Mouse (Mus musculus) NIH3T3 (cell line): ENCODE measurements at regions not wholly inside any gene's neighbourhood (a gene's known extent, or its start where the extent isn't known, plus 50 kb on each side); places are given as distances from the start of the nearest gene placed in this dataset.

Experiments used
- DNase-seq: peaks from one replicate; pipeline ENCODE4 v3.0.0-alpha.2; 2012; ENCODE audit warnings: low read depth

DNA sequence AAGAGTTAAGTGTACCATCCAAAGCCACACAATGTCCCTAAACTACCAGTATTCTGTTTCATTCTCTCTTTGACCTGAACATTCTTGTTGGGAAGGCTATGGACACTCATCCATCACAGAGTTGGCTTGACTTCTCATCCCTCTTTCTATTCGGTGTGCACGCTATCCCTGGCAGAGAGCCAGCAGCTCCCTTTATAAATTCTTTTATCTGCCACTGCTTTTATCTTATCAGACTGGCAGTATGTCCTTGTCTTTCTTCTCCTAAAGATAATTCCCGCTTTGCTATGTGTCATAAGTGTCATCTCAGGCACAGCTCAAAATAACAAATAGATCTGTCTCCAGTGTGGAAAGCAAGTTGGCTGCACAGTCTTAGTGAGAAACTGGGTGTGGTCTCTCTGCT is 106.6 kb upstream of the Lipc start:
- DNase-seq, result no peak

- DNase-seq, result no peak
Measured at GRCm38 (mm10) chr9:71056836-71057235, 104.8 kb upstream of the Lipc start.

DNA sequence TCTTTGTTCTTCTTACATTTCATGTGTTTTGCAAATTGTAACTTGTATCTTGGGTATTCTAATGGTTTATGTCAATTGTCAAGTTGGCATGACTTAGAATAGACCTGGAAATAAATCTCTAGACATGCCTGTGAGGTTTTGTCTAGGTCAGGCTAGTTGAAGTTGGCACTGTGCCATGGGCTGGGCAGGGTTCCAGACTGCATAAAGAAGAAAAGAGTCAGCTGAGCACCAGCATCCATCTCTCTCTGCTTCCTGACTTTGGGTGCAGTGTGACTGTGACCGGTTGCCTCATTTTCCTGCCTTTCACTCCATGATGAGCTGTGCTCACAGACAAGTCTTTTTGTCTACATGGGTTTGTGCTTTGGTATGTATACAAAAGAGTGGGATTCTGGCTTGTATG is 91.9 kb upstream of the Lipc start:
- peak; percentile 7 for DNase-seq

GRCm38 (mm10) chr9:71035286-71035685 is 83.3 kb upstream of the Lipc start:
- DNase-seq, result no peak

DNA sequence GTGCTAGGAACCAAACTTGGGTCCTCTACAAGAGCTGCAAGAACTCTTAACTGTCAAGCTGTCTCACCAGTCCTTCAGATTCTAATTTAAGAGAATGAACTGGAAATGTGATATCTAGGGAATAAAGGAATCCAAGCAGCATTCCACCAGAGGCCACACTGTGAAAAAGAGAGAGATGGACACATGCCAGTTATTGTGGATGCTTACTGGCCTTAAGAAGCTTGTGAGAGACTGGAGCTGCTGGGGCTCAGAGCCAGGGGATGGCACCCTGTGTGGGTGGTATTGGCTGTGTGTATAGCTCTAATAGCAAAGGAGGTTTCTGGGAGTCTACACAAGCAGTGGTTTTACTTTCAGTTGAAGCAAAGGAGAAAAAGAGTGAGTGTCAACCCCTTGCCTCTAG is 80.1 kb upstream of the Lipc start:
- DNase-seq, result peak; percentile 8

GRCm38 (mm10) chr9:71030203-71030921 is 78.3 kb upstream of the Lipc start:
- no peak for DNase-seq

GRCm38 (mm10) chr9:71028102-71028501 is 76.1 kb upstream of the Lipc start:
- DNase-seq, result no peak

DNA sequence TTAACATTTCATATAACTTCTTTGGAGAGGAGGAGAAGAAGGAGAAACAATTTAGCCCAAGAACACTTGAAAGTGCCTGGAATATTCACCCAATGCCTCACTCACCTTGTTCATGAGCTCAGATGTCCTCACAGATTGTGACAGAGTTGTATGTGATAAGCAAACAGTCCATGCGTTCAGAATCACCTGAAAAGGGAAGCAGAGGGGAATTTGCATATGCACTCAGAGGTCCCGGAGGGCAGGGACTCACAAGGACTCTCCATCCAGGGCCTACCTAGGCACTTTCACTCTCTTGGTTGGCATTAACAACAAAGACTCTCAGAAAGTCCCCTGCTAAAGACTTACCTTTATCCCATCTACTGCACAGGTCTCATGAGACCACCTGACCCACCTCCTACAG is 75.6 kb upstream of the Lipc start:
- DNase-seq, result no peak

GRCm38 (mm10) chr9:71025196-71025595 is 73.2 kb upstream of the Lipc start:
- DNase-seq, result no peak

DNA sequence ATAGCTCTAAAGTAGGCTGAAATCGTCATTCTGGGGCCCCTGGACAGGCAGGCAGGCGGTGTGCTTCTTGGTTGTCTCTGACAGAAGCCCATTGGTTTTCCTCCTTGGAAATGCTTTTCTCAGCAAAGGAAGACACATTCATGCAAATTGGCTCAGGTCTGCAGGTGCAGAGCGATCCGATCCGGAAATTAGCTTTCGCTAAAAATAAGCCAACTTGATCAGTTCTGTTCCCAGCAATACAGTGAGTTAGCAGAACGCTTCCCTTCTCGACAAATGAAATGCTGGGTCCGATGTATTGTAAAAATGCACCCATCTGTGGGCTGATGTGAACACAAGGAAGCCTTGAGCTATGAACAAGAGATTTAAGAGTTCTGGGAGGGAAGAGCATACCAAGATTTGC is 66.2 kb upstream of the Lipc start:
- DNase-seq, result no peak

- no peak for DNase-seq
Measured at GRCm38 (mm10) chr9:71017396-71018179, 65.6 kb upstream of the Lipc start.

DNA sequence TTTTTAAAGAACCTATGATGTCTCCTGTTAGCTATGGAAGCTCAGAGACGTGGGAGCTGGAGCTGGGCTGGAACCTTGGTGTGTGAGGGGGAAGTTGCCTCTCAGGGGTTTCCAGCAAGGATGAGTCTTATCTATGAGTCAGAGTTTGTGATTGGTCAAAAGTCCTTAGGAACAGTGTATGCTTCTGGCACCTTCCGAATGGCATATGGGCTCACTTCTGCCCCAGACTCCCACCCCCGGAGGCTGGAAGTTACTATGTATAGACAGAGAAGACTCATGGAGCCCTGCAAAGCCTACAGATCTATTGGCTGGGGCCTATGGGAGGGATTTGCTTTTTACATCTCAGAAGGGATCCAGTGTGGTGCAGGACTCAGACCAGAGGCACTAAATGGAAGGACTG is 63.9 kb upstream of the Lipc start:
- DNase-seq, result no peak

GRCm38 (mm10) chr9:71015400-71015799 is 63.4 kb upstream of the Lipc start:
- no peak for DNase-seq

GRCm38 (mm10) chr9:71012399-71012798 is 60.4 kb upstream of the Lipc start:
- no peak for DNase-seq

GRCm38 (mm10) chr9:71004631-71005030 is 52.6 kb upstream of the Lipc start:
- no peak for DNase-seq
